Mouse (Mus musculus) central nervous system, embryonic 14 days (tissue): ENCODE results near the gene Med15. TPM values are rescaled to one million over a fixed set of nuclear protein-coding genes. Genes with fewer than 3 reads are reported as not detected.

Experiments used
- polyA plus RNA-seq: library from polyadenylated mRNA; depleted of rRNA; stranded (reverse); fragments of >200 nt; gene quantifications from 2 replicates; pipeline ENCODE4 v1.2.3, GENCODE M21; 2012; rRNA removed

Med15 gene
- polyA plus RNA-seq: 66.0 and 74.6 TPM in 2 replicates

GRCm38 (mm10) chr16:17732841-17733340 lies at the start of gene Med15:
Med15 (minus strand) TSS chr16:17732891.

GRCm38 (mm10) chr16:17759344-17759773 lies 26.7 kb upstream of the Med15 start, which contains the start of gene Klhl22:
Klhl22 (plus strand) TSS chr16:17759618.

DNA sequence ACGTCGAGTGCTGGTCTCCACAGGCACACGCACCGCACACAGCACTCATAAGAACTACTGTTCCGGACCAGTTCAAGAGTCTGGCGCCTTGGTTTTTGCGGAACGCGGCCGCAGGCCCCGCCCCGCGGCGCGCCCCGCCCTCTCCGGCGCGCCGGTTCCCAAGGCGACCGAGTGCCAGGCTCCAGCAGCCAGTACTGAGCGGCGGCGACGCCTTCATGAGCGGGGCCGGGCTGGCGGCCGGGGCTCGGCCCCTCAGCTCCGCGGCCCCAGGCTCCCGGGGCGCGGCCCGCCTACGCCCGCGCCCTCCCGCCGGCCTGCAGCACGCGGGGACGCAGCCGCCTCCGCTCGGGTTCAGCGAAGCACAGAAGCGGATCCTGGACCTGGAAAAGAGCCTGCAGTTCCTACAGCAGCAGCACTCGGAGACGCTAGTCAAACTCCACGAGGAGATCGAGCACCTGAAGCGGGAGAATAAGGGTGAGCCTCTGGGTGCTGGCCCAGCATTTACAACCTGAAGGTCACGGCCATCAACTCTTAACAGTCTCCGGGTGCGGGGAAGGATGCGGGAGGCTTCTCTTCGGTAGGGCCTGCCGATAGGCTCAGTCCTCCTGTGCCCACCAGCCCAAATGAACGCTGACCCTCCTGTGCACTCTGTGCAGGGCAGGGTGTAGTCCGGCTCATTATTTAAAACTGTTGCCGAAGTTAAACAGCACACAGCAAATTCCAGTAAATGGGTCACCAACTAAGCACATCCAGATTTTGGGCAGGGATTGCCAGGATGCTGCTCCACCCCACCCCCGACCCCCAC lies 86.2 kb downstream of the Med15 start, which contains the start of gene Ccdc74a:
Ccdc74a (plus strand) TSS at position 161 of the 805 bp plus-strand sequence.

GRCm38 (mm10) chr16:17619198-17620105 lies 113.2 kb downstream of the Med15 start, which contains the start of gene Smpd4:
Smpd4 (plus strand) TSS chr16:17619354.

Other genes starting within 250 kb of the Med15 start
- gene Aifm3, start 243.3 kb downstream of the Med15 start, polyA plus RNA-seq: 16.5 and 20.2 TPM in 2 replicates
- gene Lztr1, start 224.2 kb downstream of the Med15 start, polyA plus RNA-seq: 264 and 273 TPM in 2 replicates
- 77.6 and 81.3 TPM in 2 replicates for gene Thap7, start 201.8 kb downstream of the Med15 start, polyA plus RNA-seq
- gene Lrrc74b, start 171.6 kb downstream of the Med15 start, polyA plus RNA-seq: 0.45 and 0.53 TPM in 2 replicates
- gene P2rx6, start 171.0 kb downstream of the Med15 start, polyA plus RNA-seq: 1.5 and 2.1 TPM in 2 replicates
- 20.6 and 23.0 TPM in 2 replicates for gene Slc7a4, start 149.7 kb downstream of the Med15 start, polyA plus RNA-seq
- 96.9 and 97.1 TPM in 2 replicates for gene Smpd4, start 113.5 kb downstream of the Med15 start, polyA plus RNA-seq
- 7.2 and 8.7 TPM in 2 replicates for gene Ccdc74a, start 86.4 kb downstream of the Med15 start, polyA plus RNA-seq
- gene Klhl22, start 26.7 kb upstream of the Med15 start, polyA plus RNA-seq: 87.9 and 99.2 TPM in 2 replicates
- gene Scarf2, start 64.4 kb upstream of the Med15 start, polyA plus RNA-seq: 13.9 and 53.3 TPM in 2 replicates
- gene B830017H08Rik, start 100.2 kb upstream of the Med15 start, polyA plus RNA-seq: 2.3 and 3.5 TPM in 2 replicates
- 13.6 and 15.8 TPM in 2 replicates for gene Car15, start 105.5 kb upstream of the Med15 start, polyA plus RNA-seq
- 2.5 and 2.7 TPM in 2 replicates for gene Gm20518, start 158.8 kb upstream of the Med15 start, polyA plus RNA-seq
- 0.08 and 0.09 TPM in 2 replicates for gene Tssk1, start 161.3 kb upstream of the Med15 start, polyA plus RNA-seq
- 110 and 113 TPM in 2 replicates for gene Dgcr2, start 165.7 kb upstream of the Med15 start, polyA plus RNA-seq
- gene Tssk2, start 165.7 kb upstream of the Med15 start, polyA plus RNA-seq: 0.11 TPM in 1 of 2 replicates, not detected in the other
- gene Ess2, start 178.5 kb upstream of the Med15 start, polyA plus RNA-seq: 53.4 and 53.6 TPM in 2 replicates
- 0.38 and 0.84 TPM in 2 replicates for gene Gsc2, start 182.2 kb upstream of the Med15 start, polyA plus RNA-seq
- 105 TPM in 2 replicates for gene Slc25a1, start 195.3 kb upstream of the Med15 start, polyA plus RNA-seq
- not detected in 2 replicates for gene Vpreb2, start 247.5 kb upstream of the Med15 start, polyA plus RNA-seq